In genomic region chr10:69595487-69595886, GRCm38 (mm10) we compare ENCODE assay signal across 16 mouse cellular contexts.
"Had no signal": no experiment of that assay in that cellular context is flagged by ENCODE, and none has a peak within 500 bp of the region (broad histone marks: within the 10 kb centered on the region; RNA-seq: fewer than 3 reads in every experiment).

No protein-coding gene starts in this region.

- H3K9me3 ChIP-seq: limb, embryonic 10.5 days; liver, embryonic 15.5 days had no signal

- H3K27ac ChIP-seq: left cerebral cortex, adult 2 months; limb, embryonic 10.5 days; liver, embryonic 15.5 days; macrophage; neural tube, embryonic 12.5 days had no signal

- H3K4me2 ChIP-seq: liver, embryonic 11.5 days; liver, embryonic 15.5 days; neural tube, embryonic 12.5 days had no signal

- H3K4me1 ChIP-seq: liver, embryonic 15.5 days; megakaryocyte, embryonic 14.5 days had no signal

- DNase-seq: kidney, adult 8-10 months; kidney, postnatal 25 days; midbrain, embryonic 14.5 days; right cerebral cortex, postnatal 4 days; spleen, adult 18-20 months; thymus, adult 2 months; thymus, postnatal 36 days had no signal

- H3K36me3 ChIP-seq: liver, embryonic 15.5 days had no signal

- H3K27me3 ChIP-seq: liver, embryonic 15.5 days; megakaryocyte, embryonic 14.5 days; neural tube, embryonic 12.5 days had no signal

- ATAC-seq: inflammation-experienced regulatory T-cells, adult 6 months; intestine, postnatal 0 days had no signal

- H3K9ac ChIP-seq: liver, embryonic 15.5 days; neural tube, embryonic 12.5 days had no signal

- H3K4me3 ChIP-seq: left cerebral cortex, adult 2 months; limb, embryonic 10.5 days; liver, embryonic 15.5 days; megakaryocyte, embryonic 14.5 days; neural tube, embryonic 12.5 days had no signal
